Mouse (Mus musculus) gastrocnemius, postnatal 10 days (tissue): ENCODE measurements around the gene Cpxm2. TPM values are rescaled to one million over a fixed set of nuclear protein-coding genes. Genes with fewer than 3 reads are reported as not detected.

ENCODE experiments used
- DNase-seq: peaks from one replicate; pipeline ENCODE4 v3.0.0; 2021; ENCODE audit warnings: mixed read lengths
- long read RNA-seq, 2 experiments: library from polyadenylated mRNA; stranded (forward); transcript quantifications; one replicate each; pipeline ENCODE4 v2.0.0; 2021
- total RNA-seq, 2 experiments: library from RNA; stranded (reverse); gene quantifications; 2 replicates each; pipeline ENCODE4 v1.2.3; 2021

Gene Cpxm2
- 10 to 100 TPM; 13.1 to 14.6 TPM for total RNA-seq
- long read RNA-seq, experiment 1, transcript Cpxm2-201 (14 exons, 3,498 nt): major isoform, 5 of 6 reads
- long read RNA-seq, experiment 1, partial matches to known transcripts: 0 of 6 reads
- long read RNA-seq, experiment 1, other reads (novel, unspliced or antisense): 1 of 6 reads
- long read RNA-seq, experiment 2, transcript Cpxm2-201 (14 exons, 3,498 nt): major isoform, 9 of 12 reads
- long read RNA-seq, experiment 2, partial matches to known transcripts: 1 of 12 reads
- long read RNA-seq, experiment 2, other reads (novel, unspliced or antisense): 2 of 12 reads

GRCm38 (mm10) chr7:132154368-132154961 is at the start of gene Cpxm2:
TSS of gene Cpxm2 (minus strand) at chr7:132154739.
- peak; percentile 20 for DNase-seq

GRCm38 (mm10) chr7:132204073-132204612 is 49.6 kb upstream of the Cpxm2 start:
- no peak for DNase-seq

- DNase-seq: no peak
These were observed 45.1 kb upstream of the Cpxm2 start for GRCm38 (mm10) chr7:132199686-132200085.

GRCm38 (mm10) chr7:132198806-132199205 is 44.3 kb upstream of the Cpxm2 start:
- DNase-seq: no peak

GRCm38 (mm10) chr7:132197817-132198475 is 43.4 kb upstream of the Cpxm2 start:
- no peak for DNase-seq

GRCm38 (mm10) chr7:132196581-132196980 is 42.0 kb upstream of the Cpxm2 start:
- no peak for DNase-seq

GRCm38 (mm10) chr7:132193606-132194005 is 39.1 kb upstream of the Cpxm2 start:
- no peak for DNase-seq

GRCm38 (mm10) chr7:132187456-132187855 is 32.9 kb upstream of the Cpxm2 start:
- no peak for DNase-seq

- no peak for DNase-seq
These were observed 29.4 kb upstream of the Cpxm2 start for GRCm38 (mm10) chr7:132183892-132184404.

GRCm38 (mm10) chr7:132181586-132182198 is 27.2 kb upstream of the Cpxm2 start:
- DNase-seq: no peak

- DNase-seq: no peak
These were observed 26.5 kb upstream of the Cpxm2 start for GRCm38 (mm10) chr7:132181042-132181441.

- DNase-seq: no peak
These were observed 24.5 kb upstream of the Cpxm2 start for GRCm38 (mm10) chr7:132179049-132179448.

- DNase-seq: no peak
These were observed 20.2 kb upstream of the Cpxm2 start for GRCm38 (mm10) chr7:132174787-132175186.

- DNase-seq: no peak
These were observed 19.8 kb upstream of the Cpxm2 start for GRCm38 (mm10) chr7:132174296-132174695.

- DNase-seq: no peak
These were observed 17.7 kb upstream of the Cpxm2 start for GRCm38 (mm10) chr7:132172220-132172619.

GRCm38 (mm10) chr7:132171716-132172115 is 17.2 kb upstream of the Cpxm2 start:
- no peak for DNase-seq

GRCm38 (mm10) chr7:132169419-132170169 is 15.1 kb upstream of the Cpxm2 start:
- no peak for DNase-seq

- no peak for DNase-seq
These were observed 12.7 kb upstream of the Cpxm2 start for GRCm38 (mm10) chr7:132167239-132167638.

- no peak for DNase-seq
These were observed 7.7 kb upstream of the Cpxm2 start for GRCm38 (mm10) chr7:132162254-132162653.

- no peak for DNase-seq
These were observed 3.9 kb upstream of the Cpxm2 start for GRCm38 (mm10) chr7:132158321-132159025.

- no peak for DNase-seq
These were observed 803 bp downstream of the Cpxm2 start for GRCm38 (mm10) chr7:132153725-132154147.
